Mouse (Mus musculus): Measurements from ENCODE around the gene Theg. TPM values are rescaled to one million over a fixed set of nuclear protein-coding genes. Genes with fewer than 3 reads are reported as not detected.

The Theg gene
- 1.9 and 2.6 TPM in 2 replicates for polyA plus RNA-seq (2012; rRNA removed)

GRCm38 (mm10) chr10:79587061-79587751 is at the start of gene Theg:
Theg (minus strand) TSS chr10:79587331.
- H3K4me1 ChIP-seq (ENCODE audit: control insufficient read depth, insufficient read depth, low read length) = no peaks in the 10 kb centered on the region
- no peak within 1 kb of the TSS for H3K27ac ChIP-seq (ENCODE audit: insufficient read depth, low read length)
- TF ChIP-seq POLR2A (IDR thresholded peaks at IDR 0.05; ENCODE audit: extremely low read depth, insufficient read depth, low read length) = no peak
- no peak for TF ChIP-seq CTCF (IDR thresholded peaks at IDR 0.05; ENCODE audit: extremely low read depth, insufficient read depth, low read length)
- H3K4me3 ChIP-seq (ENCODE audit: insufficient read depth, low read length) = no peak within 1 kb of the TSS

DNA sequence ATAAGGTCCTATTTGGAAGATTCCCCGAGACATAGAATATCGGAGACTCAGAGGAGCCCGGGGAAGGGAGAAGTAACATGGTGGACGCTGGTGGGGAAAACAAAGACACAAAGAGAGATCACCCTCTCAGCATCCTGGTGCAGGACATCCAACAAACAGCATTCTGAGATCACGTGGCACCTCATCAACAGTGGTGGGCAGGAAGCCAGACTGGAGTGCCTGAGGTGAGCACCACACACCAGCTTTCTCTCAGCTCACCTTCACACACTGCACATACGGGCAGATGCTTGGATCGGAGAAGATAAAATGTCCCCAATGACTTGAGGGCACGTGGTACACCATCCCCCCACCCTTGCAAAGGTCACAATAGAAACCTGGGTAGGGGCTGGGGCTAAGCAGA is 49.2 kb upstream of the Theg start:
- TF ChIP-seq POLR2A (IDR thresholded peaks at IDR 0.05; ENCODE audit: extremely low read depth, insufficient read depth, low read length) = no peak
- no peak for TF ChIP-seq CTCF (IDR thresholded peaks at IDR 0.05; ENCODE audit: extremely low read depth, insufficient read depth, low read length)
- Histone ChIP-seq H3K4me3 (ENCODE audit: insufficient read depth, low read length) (peak overlapping the region; percentile 58), H3K4me1 (ENCODE audit: control insufficient read depth, insufficient read depth, low read length) (peaks cover 10% of the 10 kb centered on the region), H3K27ac (ENCODE audit: insufficient read depth, low read length) (no peak overlapping the region)

- H3K4me1 ChIP-seq (ENCODE audit: control insufficient read depth, insufficient read depth, low read length) = peaks cover 7% of the 10 kb centered on the region
- H3K27ac ChIP-seq (ENCODE audit: insufficient read depth, low read length) = no peak overlapping the region; the same call in 1 of the 2 replicates
- TF ChIP-seq POLR2A (IDR thresholded peaks at IDR 0.05; ENCODE audit: extremely low read depth, insufficient read depth, low read length) (no peak), CTCF (IDR thresholded peaks at IDR 0.05; ENCODE audit: extremely low read depth, insufficient read depth, low read length) (no peak)
- H3K4me3 ChIP-seq (ENCODE audit: insufficient read depth, low read length) = no peak overlapping the region
Measured at GRCm38 (mm10) chr10:79633006-79633777, 46.1 kb upstream of the Theg start.

DNA sequence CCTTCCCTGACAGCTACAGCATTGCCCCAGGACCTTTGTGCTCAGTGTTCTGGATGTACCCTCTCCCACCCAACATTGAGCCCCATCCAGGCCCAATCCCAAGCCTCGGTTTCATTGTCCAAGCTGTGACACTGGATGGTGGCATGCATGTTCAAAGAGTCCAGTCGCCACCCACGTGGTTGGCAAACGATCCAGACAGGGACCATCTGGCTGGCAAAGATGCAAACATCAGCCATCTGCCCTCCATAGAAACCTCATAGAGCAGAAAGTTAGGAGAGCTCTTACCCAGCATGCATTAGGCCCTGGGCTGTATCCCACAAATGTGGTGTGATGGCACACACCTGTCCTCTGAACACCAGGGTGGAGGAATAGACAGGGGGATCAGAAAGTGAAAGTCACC is 44.3 kb upstream of the Theg start:
- H3K27ac ChIP-seq (ENCODE audit: insufficient read depth, low read length) = no peak overlapping the region
- no peak for TF ChIP-seq CTCF (IDR thresholded peaks at IDR 0.05; ENCODE audit: extremely low read depth, insufficient read depth, low read length)
- TF ChIP-seq POLR2A (IDR thresholded peaks at IDR 0.05; ENCODE audit: extremely low read depth, insufficient read depth, low read length) = no peak
- no peak overlapping the region for H3K4me3 ChIP-seq (ENCODE audit: insufficient read depth, low read length)
- peaks cover 7% of the 10 kb centered on the region for H3K4me1 ChIP-seq (ENCODE audit: control insufficient read depth, insufficient read depth, low read length)

GRCm38 (mm10) chr10:79628377-79628776 is 41.2 kb upstream of the Theg start:
- H3K27ac ChIP-seq (ENCODE audit: insufficient read depth, low read length) = no peak overlapping the region
- H3K4me1 ChIP-seq (ENCODE audit: control insufficient read depth, insufficient read depth, low read length) = peaks cover 6% of the 10 kb centered on the region
- no peak overlapping the region for H3K4me3 ChIP-seq (ENCODE audit: insufficient read depth, low read length)
- TF ChIP-seq POLR2A (IDR thresholded peaks at IDR 0.05; ENCODE audit: extremely low read depth, insufficient read depth, low read length) (no peak), CTCF (IDR thresholded peaks at IDR 0.05; ENCODE audit: extremely low read depth, insufficient read depth, low read length) (no peak)

DNA sequence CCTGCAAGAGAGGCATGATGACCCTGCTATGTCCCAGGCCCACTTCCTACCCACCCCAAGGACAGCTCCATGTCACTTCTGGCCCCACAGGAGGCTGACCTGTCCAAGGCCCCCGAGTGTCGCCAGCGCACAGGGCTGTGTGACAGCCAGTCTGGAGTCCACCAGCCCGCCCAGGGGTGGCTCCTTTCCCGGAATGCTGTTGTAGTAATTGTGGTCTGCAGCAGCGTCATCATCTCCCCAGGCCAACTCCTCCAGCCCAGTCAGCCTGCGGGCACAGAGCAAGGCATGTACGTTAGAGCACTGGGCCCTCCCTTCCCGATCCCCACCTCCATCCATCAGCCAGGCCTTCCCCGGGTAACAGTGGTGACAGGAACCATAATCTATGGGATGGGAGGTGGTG is 39.0 kb upstream of the Theg start:
- Histone ChIP-seq H3K4me1 (ENCODE audit: control insufficient read depth, insufficient read depth, low read length) (no peaks in the 10 kb centered on the region), H3K27ac (ENCODE audit: insufficient read depth, low read length) (no peak overlapping the region), H3K4me3 (ENCODE audit: insufficient read depth, low read length) (no peak overlapping the region)
- TF ChIP-seq POLR2A (IDR thresholded peaks at IDR 0.05; ENCODE audit: extremely low read depth, insufficient read depth, low read length) (no peak), CTCF (IDR thresholded peaks at IDR 0.05; ENCODE audit: extremely low read depth, insufficient read depth, low read length) (no peak)

- no peak overlapping the region for H3K4me3 ChIP-seq (ENCODE audit: insufficient read depth, low read length)
- no peaks in the 10 kb centered on the region for H3K4me1 ChIP-seq (ENCODE audit: control insufficient read depth, insufficient read depth, low read length)
- H3K27ac ChIP-seq (ENCODE audit: insufficient read depth, low read length) = no peak overlapping the region
- TF ChIP-seq POLR2A (IDR thresholded peaks at IDR 0.05; ENCODE audit: extremely low read depth, insufficient read depth, low read length) (no peak), CTCF (IDR thresholded peaks at IDR 0.05; ENCODE audit: extremely low read depth, insufficient read depth, low read length) (no peak)
Measured at GRCm38 (mm10) chr10:79625398-79625797, 38.3 kb upstream of the Theg start.

- no peak for TF ChIP-seq CTCF (IDR thresholded peaks at IDR 0.05; ENCODE audit: extremely low read depth, insufficient read depth, low read length)
- TF ChIP-seq POLR2A (IDR thresholded peaks at IDR 0.05; ENCODE audit: extremely low read depth, insufficient read depth, low read length) = no peak
- Histone ChIP-seq H3K4me1 (ENCODE audit: control insufficient read depth, insufficient read depth, low read length) (no peaks in the 10 kb centered on the region), H3K27ac (ENCODE audit: insufficient read depth, low read length) (no peak overlapping the region)
Measured at GRCm38 (mm10) chr10:79623950-79624349, 36.8 kb upstream of the Theg start.

GRCm38 (mm10) chr10:79616376-79616775 is 29.2 kb upstream of the Theg start:
- Histone ChIP-seq H3K27ac (ENCODE audit: insufficient read depth, low read length) (no peak overlapping the region), H3K4me1 (ENCODE audit: control insufficient read depth, insufficient read depth, low read length) (0 out of 2 replicates have a peak, but pooled peaks cover 2% of the 10 kb centered on the region), H3K4me3 (ENCODE audit: insufficient read depth, low read length) (no peak overlapping the region)
- TF ChIP-seq POLR2A (IDR thresholded peaks at IDR 0.05; ENCODE audit: extremely low read depth, insufficient read depth, low read length) (no peak), CTCF (IDR thresholded peaks at IDR 0.05; ENCODE audit: extremely low read depth, insufficient read depth, low read length) (no peak)

More at GRCm38 (mm10) chr10:79623950-79624349, 36.8 kb upstream of the Theg start:
- no peak overlapping the region for H3K4me3 ChIP-seq (ENCODE audit: insufficient read depth, low read length)
